8 mouse cellular contexts compared by ENCODE assay signal in genomic region chr11:61091642-61092262, GRCm38 (mm10). TPM values are rescaled to one million over a fixed set of nuclear protein-coding genes. Genes with fewer than 3 reads are reported as not detected.
DNase-seq lines count a peak whose midpoint lies in the region; ATAC-seq lines count a peak whose summit lies in the region.

No protein-coding gene starts in this region.

- peak; percentile 52 for ATAC-seq in megakaryocyte, adult 5-6 weeks (ENCODE audit: poor library complexity, severe bottlenecking)

- intact Hi-C loops in heart, postnatal 25 days (cut with DNase I), result loop anchor here (1.0 to 5.0 kb wide), 4 partner anchors 138 to 265 kb away; no protein-coding TSS in a partner anchor

- peak; percentile 51 to 83 for DNase-seq in heart, adult 18-20 months
- DNase-seq in heart, postnatal 25 days (ENCODE audit: low spot score), result no peak
- peak; percentile 37 for DNase-seq in MEL-GATA-1-ER (ENCODE audit: extremely low read depth, low read depth)
- peak; percentile 89 to 91 for DNase-seq in cerebellum, postnatal 10 days
- DNase-seq in gastrocnemius, postnatal 10 days, result peak; percentile 78
- DNase-seq in layer of hippocampus, adult 8-10 months (ENCODE audit: low spot score in 2 of 2), result peak; percentile 43 to 81
- DNase-seq in skeletal muscle tissue, adult 2 months (ENCODE audit: low read depth, low spot score), result peak; percentile 47

RNA-seq across cellular contexts. Expression of gene Tnfrsf13b, which starts 34.8 kb away (rescaled TPM):
- total RNA-seq in heart, adult 18-20 months (2021), result 1 to 10 TPM in 1 of 2 experiments, under 1 TPM in 1; 0.50 to 1.5 TPM
- total RNA-seq in heart, postnatal 25 days (2021), result 1 to 10 TPM in 1 of 2 experiments, under 1 TPM in 1; 0.44 to 1.0 TPM
- 1 to 10 TPM in 1 of 2 experiments, under 1 TPM in 1; 0.61 to 1.2 TPM for total RNA-seq in gastrocnemius, postnatal 10 days (2021)
- total RNA-seq in layer of hippocampus, adult 8-10 months (2022), result 1 to 10 TPM; 2.3 to 3.2 (median 2.8) TPM
- total RNA-seq in megakaryocyte, adult 5-6 weeks (2015), result 59.3 and 72.4 TPM in 2 replicates
- total RNA-seq in megakaryocyte, adult 5-6 weeks (2017), result 82.6 and 119 TPM in 2 replicates

Comparison
In these comparisons a context has a peak if more than half of its experiments do, and no peak if none do; other contexts are left out.
1. RNA of gene Tnfrsf13b, which starts 34.8 kb away (total RNA-seq): 59.3 to 119 TPM in megakaryocyte, adult 5-6 weeks; 2.3 to 3.2 TPM in layer of hippocampus, adult 8-10 months, 0.50 to 1.5 TPM in heart, adult 18-20 months, 0.61 to 1.2 TPM in gastrocnemius, postnatal 10 days and 0.44 to 1.0 TPM in heart, postnatal 25 days; every median in the first group is over 10 times any median in the second.